Mouse (Mus musculus): ENCODE data around the gene Sh3gl1. TPM values are rescaled to one million over a fixed set of nuclear protein-coding genes. Genes with fewer than 3 reads are reported as not detected.
A peak's percentile ranks its signal among the peaks of the same experiment; 100 is the strongest.

Sh3gl1 gene
- total and polyA plus RNA-seq, 3 experiments: 29.3 to 39.0 (median 38.0) TPM

DNA sequence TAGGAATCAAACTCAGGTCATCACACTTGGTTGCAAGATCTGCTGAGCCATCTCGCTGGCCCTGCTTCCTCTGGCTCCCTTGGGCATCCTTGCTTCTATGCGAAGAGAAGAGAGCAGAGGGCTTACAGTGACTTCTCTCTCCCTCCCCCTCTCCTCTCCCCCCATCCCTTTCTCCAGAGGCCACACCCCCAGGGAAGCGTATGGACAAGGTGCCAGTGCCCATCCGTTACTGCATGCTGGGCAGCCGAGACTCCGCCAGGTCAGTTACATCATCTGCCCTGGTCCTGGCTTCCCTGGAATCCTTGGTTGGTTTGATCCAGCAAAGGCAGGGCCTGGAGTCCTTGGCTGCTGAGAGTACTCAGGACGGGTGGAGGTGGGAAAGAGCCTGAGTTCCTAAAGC is 25.0 kb downstream of the Sh3gl1 start:
- peaks cover 34 to 47% of the 10 kb centered on the region in 2 experiments for H3K36me3 ChIP-seq (replicated peaks in 1 of 2; ENCODE audit: control insufficient read depth in 1 of 2, insufficient read depth in 1 of 2, low read length in 1 of 2)
- H3K27ac ChIP-seq (ENCODE audit: insufficient read depth, low read depth): no peak overlapping the region
- H3K4me1 ChIP-seq (ENCODE audit: control insufficient read depth in 1 of 2, insufficient read depth in 2 of 2): peaks cover 6 to 20% of the 10 kb centered on the region in 2 experiments
- DNase-seq (ENCODE audit: extremely low read depth): no peak
- in situ Hi-C loops (cut with MboI; ENCODE audit: low pct_ligation_motif_present, low pct_unique_long_range_greater_than_20kb, low sequenced_read_pairs): no loop called here
- H3K4me3 ChIP-seq (replicated peaks in 1 of 3; ENCODE audit: low read depth in 2 of 3, low read length in 2 of 3, poor library complexity in 1 of 3): no peak overlapping the region
- H3K9ac ChIP-seq (ENCODE audit: insufficient read depth, low read depth): no peak overlapping the region
- H3K27me3 ChIP-seq (replicated peaks): no peaks in the 10 kb centered on the region
- TF ChIP-seq NELFE (IDR thresholded peaks at IDR 0.05; ENCODE audit: low read depth, low read length) (no peak), RCOR1 (conservative IDR thresholded peaks at IDR 0.05; ENCODE audit: low read depth, low read length) (no peak), USF2 (conservative IDR thresholded peaks at IDR 0.05; ENCODE audit: low read depth, low read length) (no peak), GABPA (IDR thresholded peaks at IDR 0.05; ENCODE audit: insufficient replicate concordance, low read depth, low read length) (no peak), CHD1 (IDR thresholded peaks at IDR 0.05; ENCODE audit: low read depth, low read length) (no peak), PAX5 (IDR thresholded peaks at IDR 0.05; ENCODE audit: low read length) (no peak), ZC3H11A (IDR thresholded peaks at IDR 0.05; ENCODE audit: low read depth, low read length) (no peak)
- dilution Hi-C loops (cut with MboI; ENCODE audit: extremely low pct_ligation_motif_present, extremely low pct_unique_long_range_greater_than_20kb, low sequenced_read_pairs): no loop called here
- H3K9me3 ChIP-seq (replicated peaks; ENCODE audit: low read length): no peaks in the 10 kb centered on the region
- H3K79me2 ChIP-seq (replicated peaks; ENCODE audit: control insufficient read depth, extremely low read depth, insufficient read depth, poor library complexity, severe bottlenecking): peaks cover 5% of the 10 kb centered on the region; the same call in 1 of the 2 replicates
- H3K4me2 ChIP-seq (ENCODE audit: insufficient read depth, low read depth, poor library complexity, severe bottlenecking): no peak overlapping the region

DNA sequence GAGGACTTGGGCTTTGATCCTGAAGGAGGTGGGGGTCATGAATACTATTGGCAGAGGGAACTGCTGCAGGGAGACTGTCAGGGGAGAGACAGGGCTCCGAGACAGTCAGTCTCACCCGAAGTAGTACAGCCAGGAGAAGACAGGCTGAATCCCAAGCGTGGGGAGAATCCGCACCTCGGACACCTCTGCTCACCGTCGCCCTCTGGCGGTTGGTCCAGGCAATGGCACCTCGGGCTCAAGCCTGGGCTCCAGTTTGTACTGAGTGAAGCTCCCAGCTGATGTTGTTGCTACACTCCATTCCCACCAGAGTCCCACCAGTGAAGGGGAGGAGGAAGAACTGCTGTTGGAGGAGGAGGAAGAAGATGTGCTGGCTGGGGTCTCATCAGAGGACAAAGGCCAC is 25.8 kb downstream of the Sh3gl1 start:
- in situ Hi-C loops (cut with MboI; ENCODE audit: low pct_ligation_motif_present, low pct_unique_long_range_greater_than_20kb, low sequenced_read_pairs): no loop called here
- peak overlapping the region; percentile 79 for H3K4me2 ChIP-seq (ENCODE audit: insufficient read depth, low read depth, poor library complexity, severe bottlenecking)

More for the DNA sequence above, 25.8 kb downstream of the Sh3gl1 start:
- peaks cover 5% of the 10 kb centered on the region; the same call in 1 of the 2 replicates for H3K79me2 ChIP-seq (replicated peaks; ENCODE audit: control insufficient read depth, extremely low read depth, insufficient read depth, poor library complexity, severe bottlenecking)
- peak overlapping the region in 1 of 3 experiments; percentile 91 for H3K4me3 ChIP-seq (replicated peaks in 1 of 3; ENCODE audit: low read depth in 2 of 3, low read length in 2 of 3, poor library complexity in 1 of 3)
- H3K9ac ChIP-seq (ENCODE audit: insufficient read depth, low read depth): peak overlapping the region; percentile 82; the same call in 1 of the 2 replicates
- no peak overlapping the region for H3K27ac ChIP-seq (ENCODE audit: insufficient read depth, low read depth)
- H3K27me3 ChIP-seq (replicated peaks): no peaks in the 10 kb centered on the region
- peaks cover 6 to 20% of the 10 kb centered on the region in 2 experiments for H3K4me1 ChIP-seq (ENCODE audit: control insufficient read depth in 1 of 2, insufficient read depth in 2 of 2)
- peaks cover 27 to 40% of the 10 kb centered on the region in 2 experiments for H3K36me3 ChIP-seq (replicated peaks in 1 of 2; ENCODE audit: control insufficient read depth in 1 of 2, insufficient read depth in 1 of 2, low read length in 1 of 2)
- TF ChIP-seq HCFC1 (IDR thresholded peaks at IDR 0.05; ENCODE audit: low read depth, low read length) (no peak), SMC3 (IDR thresholded peaks at IDR 0.05; ENCODE audit: low read depth, low read length) (peak; percentile 86), JUN (IDR thresholded peaks at IDR 0.05; ENCODE audit: insufficient read depth, low read depth, low read length) (no peak), ZKSCAN1 (IDR thresholded peaks at IDR 0.05; ENCODE audit: borderline replicate concordance, low read depth, low read length) (no peak), ZNF384 (IDR thresholded peaks at IDR 0.05; ENCODE audit: low read depth, low read length) (no peak), CTCF (conservative IDR thresholded peaks at IDR 0.05 in 1 of 2, IDR thresholded peaks at IDR 0.05 in 1 of 2; ENCODE audit: low read depth in 2 of 2, low read length in 2 of 2) (peak; percentile 91 to 97), SIN3A (IDR thresholded peaks at IDR 0.05; ENCODE audit: low read length) (no peak), MAFK (IDR thresholded peaks at IDR 0.05; ENCODE audit: insufficient replicate concordance, low read length) (no peak), USF2 (conservative IDR thresholded peaks at IDR 0.05; ENCODE audit: low read depth, low read length) (no peak), RCOR1 (conservative IDR thresholded peaks at IDR 0.05; ENCODE audit: low read depth, low read length) (no peak), KAT2A (IDR thresholded peaks at IDR 0.05; ENCODE audit: insufficient replicate concordance, low read length) (no peak), GABPA (IDR thresholded peaks at IDR 0.05; ENCODE audit: insufficient replicate concordance, low read depth, low read length) (no peak), TCF12 (IDR thresholded peaks at IDR 0.05; ENCODE audit: low read depth, low read length) (no peak), MYC (IDR thresholded peaks at IDR 0.05; ENCODE audit: low read depth, low read length) (no peak), MAX (IDR thresholded peaks at IDR 0.05; ENCODE audit: low read length) (no peak), NRF1 (IDR thresholded peaks at IDR 0.05; ENCODE audit: low read depth, low read length) (no peak), POLR2AphosphoS2 (IDR thresholded peaks at IDR 0.05; ENCODE audit: low read depth, low read length) (no peak), POLR2A (IDR thresholded peaks at IDR 0.05; ENCODE audit: low read depth, low read length) (no peak), IRF4 (IDR thresholded peaks at IDR 0.05; ENCODE audit: low read depth, low read length) (no peak), ETS1 (conservative IDR thresholded peaks at IDR 0.05; ENCODE audit: low read depth, low read length) (no peak), ZMIZ1 (IDR thresholded peaks at IDR 0.05; ENCODE audit: low read depth, low read length) (no peak), ZC3H11A (IDR thresholded peaks at IDR 0.05; ENCODE audit: low read depth, low read length) (no peak), RAD21 (IDR thresholded peaks at IDR 0.05; ENCODE audit: low read depth, low read length) (peak; percentile 54), E2F4 (IDR thresholded peaks at IDR 0.05; ENCODE audit: insufficient replicate concordance, low read depth, low read length) (no peak), ELF1 (IDR thresholded peaks at IDR 0.05; ENCODE audit: low read depth, low read length) (no peak)
- dilution Hi-C loops (cut with MboI; ENCODE audit: extremely low pct_ligation_motif_present, extremely low pct_unique_long_range_greater_than_20kb, low sequenced_read_pairs): no loop called here
- H3K9me3 ChIP-seq (replicated peaks; ENCODE audit: low read length): no peaks in the 10 kb centered on the region
- DNase-seq (ENCODE audit: extremely low read depth): peak; percentile 71
